Mouse (Mus musculus): ENCODE results near the gene Prokr1. TPM values are rescaled to one million over a fixed set of nuclear protein-coding genes. Genes with fewer than 3 reads are reported as not detected.
"Not testable (repeated sequence)": the region's sequence is repeated elsewhere in the genome, so short reads cannot be mapped to it uniquely, and the experiment has no call there.

The Prokr1 gene
- under 1 TPM; 0.10 to 0.89 (median 0.36) TPM for total RNA-seq (2022)

GRCm38 (mm10) chr6:87590394-87591281, at the start of gene Prokr1:
Gene Prokr1 (minus strand): TSS chr6:87590743.
- DNase-seq = no peak

- no peak for DNase-seq
Measured at GRCm38 (mm10) chr6:87638134-87638660, 47.7 kb upstream of the Prokr1 start.

GRCm38 (mm10) chr6:87632176-87632575, 41.6 kb upstream of the Prokr1 start:
- no peak for DNase-seq

- not testable (repeated sequence) for DNase-seq
Measured at GRCm38 (mm10) chr6:87628936-87629335, 38.4 kb upstream of the Prokr1 start.

GRCm38 (mm10) chr6:87623151-87623550, 32.6 kb upstream of the Prokr1 start:
- no peak for DNase-seq

GRCm38 (mm10) chr6:87621281-87621680, 30.7 kb upstream of the Prokr1 start:
- DNase-seq = peak; percentile 40

- no peak for DNase-seq
Measured at GRCm38 (mm10) chr6:87618021-87618420, 27.5 kb upstream of the Prokr1 start.

GRCm38 (mm10) chr6:87615696-87616083, 25.1 kb upstream of the Prokr1 start:
- no peak for DNase-seq

- DNase-seq = peak; percentile 13
Measured at GRCm38 (mm10) chr6:87614794-87615695, 24.5 kb upstream of the Prokr1 start.

- DNase-seq = peak; percentile 34
Measured at GRCm38 (mm10) chr6:87599825-87600224, 9.3 kb upstream of the Prokr1 start.

- no peak for DNase-seq
Measured at GRCm38 (mm10) chr6:87597116-87597833, 6.7 kb upstream of the Prokr1 start.

- DNase-seq = no peak
Measured at GRCm38 (mm10) chr6:87594188-87594587, 3.6 kb upstream of the Prokr1 start.

GRCm38 (mm10) chr6:87589718-87590393, 687 bp downstream of the Prokr1 start:
- DNase-seq = no peak

- no peak for DNase-seq
Measured at GRCm38 (mm10) chr6:87583991-87584390, 6.6 kb downstream of the Prokr1 start.

GRCm38 (mm10) chr6:87583183-87583611, 7.3 kb downstream of the Prokr1 start:
- no peak for DNase-seq

- no peak for DNase-seq
Measured at GRCm38 (mm10) chr6:87582456-87582855, 8.1 kb downstream of the Prokr1 start.

- no peak for DNase-seq
Measured at GRCm38 (mm10) chr6:87581581-87581980, 9.0 kb downstream of the Prokr1 start.

GRCm38 (mm10) chr6:87581071-87581470, 9.5 kb downstream of the Prokr1 start:
- DNase-seq = no peak

GRCm38 (mm10) chr6:87578247-87578646, 12.3 kb downstream of the Prokr1 start:
- no peak for DNase-seq

- DNase-seq = no peak
Measured at GRCm38 (mm10) chr6:87576648-87577330, 13.8 kb downstream of the Prokr1 start.

GRCm38 (mm10) chr6:87571863-87572262, 18.7 kb downstream of the Prokr1 start:
- DNase-seq = not testable (repeated sequence)
